Mouse (Mus musculus) CD4-positive, CD25-positive, alpha-beta regulatory T cell (primary cell): Measurements from ENCODE around the gene Gm10775. TPM values are rescaled to one million over a fixed set of nuclear protein-coding genes. Genes with fewer than 3 reads are reported as not detected.

ENCODE experiments used
- polyA plus RNA-seq: library from polyadenylated mRNA; unstranded; fragments of 100-300 nt; shearing (Covaris generic); gene quantifications from one replicate; pipeline ENCODE4 v1.2.1, GENCODE M21; 2017

The Gm10775 gene
- not detected for polyA plus RNA-seq

DNA sequence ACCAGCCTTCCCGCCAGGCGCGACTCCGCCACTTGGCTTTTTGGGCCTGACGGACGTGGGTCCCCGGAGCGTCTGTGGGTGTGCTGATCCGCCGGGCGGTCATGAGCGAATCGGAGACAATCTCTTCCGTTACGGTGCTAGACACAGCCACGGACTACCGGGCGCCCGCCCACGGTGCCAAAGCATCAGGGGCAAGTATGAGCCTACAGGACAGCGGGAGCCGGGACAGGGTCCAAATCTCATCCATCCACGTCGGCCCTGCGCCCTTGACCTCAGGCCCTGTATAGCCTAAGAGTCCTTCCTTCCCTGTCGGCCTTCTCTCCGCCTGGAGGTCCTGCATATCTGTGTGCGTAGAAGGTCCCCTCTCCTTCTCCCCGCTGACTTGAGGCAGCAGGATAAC lies at the start of gene Gm10775:
Gene Gm10775, plus strand, starts transcription at position 301 of the 400 bp plus-strand sequence.

GRCm38 (mm10) chr13:65278383-65279341 lies 19.3 kb downstream of the Gm10775 start, which contains the start of gene Zfp369:
TSS of gene Zfp369 (plus strand) at chr13:65278814.

Other genes with a start within 250 kb of the Gm10775 start
- not detected for gene Spata31d1c, start 226.5 kb upstream of the Gm10775 start, polyA plus RNA-seq
- gene Prss47, start 206.8 kb upstream of the Gm10775 start, polyA plus RNA-seq: not detected
- 58.4 TPM for gene Mfsd14b, start 146.6 kb upstream of the Gm10775 start, polyA plus RNA-seq
- not detected for gene Olfr465-ps1, start 121.5 kb upstream of the Gm10775 start, polyA plus RNA-seq
- gene Olfr466, start 109.3 kb upstream of the Gm10775 start, polyA plus RNA-seq: 0.08 TPM
- not detected for gene Nlrp4f, start 53.6 kb upstream of the Gm10775 start, polyA plus RNA-seq
- gene Zfp369, start 19.3 kb downstream of the Gm10775 start, polyA plus RNA-seq: 14.8 TPM